Mouse (Mus musculus) small intestine, adult 2 months (tissue): ENCODE results near the gene Slc25a38. TPM values are rescaled to one million over a fixed set of nuclear protein-coding genes. Genes with fewer than 3 reads are reported as not detected.

Experiments
- H3K27ac ChIP-seq: fragments of 200-500 bp; 2 replicates; pipeline ENCODE4 v1.5.1; 2012; ENCODE audit warnings: low read depth, low read length, control low read depth, inconsistent platforms; ENCODE audit not compliant: insufficient read depth
- H3K27me3 ChIP-seq: fragments of 200-500 bp; 2 replicates; pipeline ENCODE4 v1.6.1; 2012; ENCODE audit warnings: mild to moderate bottlenecking, moderate library complexity, low read length, inconsistent platforms; ENCODE audit not compliant: control insufficient read depth, insufficient read depth
- H3K36me3 ChIP-seq: fragments of 200-500 bp; 2 replicates; pipeline ENCODE4 v1.6.1; 2012; ENCODE audit warnings: mild to moderate bottlenecking, low read length, control low read depth, inconsistent platforms; ENCODE audit not compliant: control insufficient read depth, insufficient read depth
- H3K4me1 ChIP-seq: fragments of 200-500 bp; 2 replicates; pipeline ENCODE4 v1.6.1; 2012; ENCODE audit warnings: low read length, inconsistent platforms, mixed read lengths; ENCODE audit not compliant: control insufficient read depth, insufficient read depth, insufficient read length
- H3K4me3 ChIP-seq: fragments of 200-500 bp; 2 replicates; pipeline ENCODE4 v1.5.1; 2012; ENCODE audit warnings: low read depth, mild to moderate bottlenecking, control low read depth, inconsistent platforms, low read length, moderate library complexity
- CTCF ChIP-seq: fragments of 200-500 bp; IDR thresholded peaks from 2 replicates; pipeline ENCODE4 v1.5.1; 2012; ENCODE audit warnings: low read depth, mild to moderate bottlenecking, control low read depth, inconsistent platforms, low read length, moderate library complexity, mixed read lengths; ENCODE audit not compliant: insufficient replicate concordance, insufficient read length; ENCODE audit errors: extremely low read depth
- POLR2A ChIP-seq: fragments of 200-500 bp; IDR thresholded peaks from 2 replicates; pipeline ENCODE4 v1.6.1; 2012; ENCODE audit warnings: low read depth, mild to moderate bottlenecking, control low read depth, inconsistent platforms, low read length, moderate library complexity
- WGBS: fragments of 180-500 bp; shearing (Covaris S2); methylation state at CpG from one replicate; pipeline ENCODE4 v1.1.7; 2018; 5-methylcytosine and 5-hydroxymethylcytosine counted together
- polyA plus RNA-seq: library from polyadenylated mRNA; depleted of rRNA; stranded (reverse); fragments of >200 nt; gene quantifications from 2 replicates; pipeline ENCODE4 v1.2.3, GENCODE M21; 2012; rRNA removed

The Slc25a38 gene
- polyA plus RNA-seq: 15.0 and 29.4 TPM in 2 replicates

- H3K36me3 ChIP-seq: no peaks in the 10 kb centered on the region
- H3K4me1 ChIP-seq: peaks cover 14% of the 10 kb centered on the region
- no peaks in the 10 kb centered on the region for H3K27me3 ChIP-seq
- WGBS: under 1% methylated on average over 62 of the region's 62 CpGs
- TF ChIP-seq CTCF: peak; percentile 90
- peak; percentile 86 for TF ChIP-seq POLR2A
- H3K27ac ChIP-seq: peak within 1 kb of the TSS; percentile 96
- peak within 1 kb of the TSS; percentile 89 for H3K4me3 ChIP-seq
These were observed at the start of gene Slc25a38 for GRCm38 (mm10) chr9:120110211-120111018. TSS of gene Slc25a38 (plus strand) at chr9:120110374.

GRCm38 (mm10) chr9:120064317-120064716 is 45.9 kb upstream of the Slc25a38 start:
- Histone ChIP-seq H3K4me3 (no peak overlapping the region), H3K36me3 (no peaks in the 10 kb centered on the region), H3K27ac (no peak overlapping the region), H3K27me3 (no peaks in the 10 kb centered on the region), H3K4me1 (no peaks in the 10 kb centered on the region)
- 78% methylated on average over 4 of the region's 4 CpGs for WGBS
- no peak for TF ChIP-seq POLR2A
- no peak for TF ChIP-seq CTCF

- TF ChIP-seq POLR2A (no peak), CTCF (no peak)
- H3K36me3 ChIP-seq: no peaks in the 10 kb centered on the region
- no peak overlapping the region for H3K27ac ChIP-seq
- no peaks in the 10 kb centered on the region for H3K4me1 ChIP-seq
- no peaks in the 10 kb centered on the region for H3K27me3 ChIP-seq
- WGBS: 17% methylated on average over 2 of the region's 2 CpGs
- H3K4me3 ChIP-seq: no peak overlapping the region
These were observed 42.6 kb upstream of the Slc25a38 start for GRCm38 (mm10) chr9:120067609-120068008.

- H3K27me3 ChIP-seq: no peaks in the 10 kb centered on the region
- no peak for TF ChIP-seq POLR2A
- TF ChIP-seq CTCF: no peak
- H3K4me3 ChIP-seq: peak overlapping the region; percentile 5; the same call in 1 of the 2 replicates
- no peaks in the 10 kb centered on the region for H3K4me1 ChIP-seq
- H3K27ac ChIP-seq: no peak overlapping the region
- WGBS: 12% methylated on average over 10 of the region's 10 CpGs
- H3K36me3 ChIP-seq: no peaks in the 10 kb centered on the region
These were observed 42.1 kb upstream of the Slc25a38 start for GRCm38 (mm10) chr9:120068047-120068446.

- no peaks in the 10 kb centered on the region for H3K4me1 ChIP-seq
- no peaks in the 10 kb centered on the region for H3K27me3 ChIP-seq
- no peak within 1 kb of the TSS for H3K4me3 ChIP-seq
- H3K27ac ChIP-seq: no peak within 1 kb of the TSS
- H3K36me3 ChIP-seq: no peaks in the 10 kb centered on the region
- 86% methylated on average over 11 of the region's 11 CpGs for WGBS
- TF ChIP-seq POLR2A: no peak
- no peak for TF ChIP-seq CTCF
These were observed 40.4 kb upstream of the Slc25a38 start, which contains the start of gene Cx3cr1 for GRCm38 (mm10) chr9:120069779-120070178. TSS of gene Cx3cr1 (minus strand) at chr9:120069879.

GRCm38 (mm10) chr9:120071251-120071650 is 38.9 kb upstream of the Slc25a38 start:
- H3K27ac ChIP-seq: no peak overlapping the region
- 71% methylated on average over 2 of the region's 2 CpGs for WGBS
- no peaks in the 10 kb centered on the region for H3K27me3 ChIP-seq
- no peak overlapping the region for H3K4me3 ChIP-seq
- TF ChIP-seq CTCF (no peak), POLR2A (no peak)
- H3K4me1 ChIP-seq: no peaks in the 10 kb centered on the region
- H3K36me3 ChIP-seq: no peaks in the 10 kb centered on the region

- Histone ChIP-seq H3K36me3 (no peaks in the 10 kb centered on the region), H3K4me3 (no peak overlapping the region), H3K27ac (no peak overlapping the region), H3K27me3 (no peaks in the 10 kb centered on the region), H3K4me1 (no peaks in the 10 kb centered on the region)
- WGBS: 3% methylated on average over 3 of the region's 3 CpGs
- no peak for TF ChIP-seq POLR2A
- TF ChIP-seq CTCF: peak; percentile 87
These were observed 37.0 kb upstream of the Slc25a38 start for GRCm38 (mm10) chr9:120073169-120073568.
